Mouse (Mus musculus): ENCODE measurements around the gene Epb42.
"Not testable (repeated sequence)": the region's sequence is repeated elsewhere in the genome, so short reads cannot be mapped to it uniquely, and the experiment has no call there.

The Epb42 gene

GRCm38 (mm10) chr2:121036733-121037341 lies at the start of gene Epb42:
TSS of gene Epb42 (minus strand) at chr2:121037072.
- DNase-seq (ENCODE audit: low spot score in 2 of 2) = peak; percentile 79 to 80

GRCm38 (mm10) chr2:121085480-121086185 lies 48.8 kb upstream of the Epb42 start, which contains the start of gene Tgm5:
TSS of gene Tgm5 (minus strand) at chr2:121085841.
- DNase-seq (ENCODE audit: low spot score in 2 of 2) = no peak

GRCm38 (mm10) chr2:121082626-121083025 lies 45.8 kb upstream of the Epb42 start:
- no peak for DNase-seq (ENCODE audit: low spot score in 2 of 2)

DNA sequence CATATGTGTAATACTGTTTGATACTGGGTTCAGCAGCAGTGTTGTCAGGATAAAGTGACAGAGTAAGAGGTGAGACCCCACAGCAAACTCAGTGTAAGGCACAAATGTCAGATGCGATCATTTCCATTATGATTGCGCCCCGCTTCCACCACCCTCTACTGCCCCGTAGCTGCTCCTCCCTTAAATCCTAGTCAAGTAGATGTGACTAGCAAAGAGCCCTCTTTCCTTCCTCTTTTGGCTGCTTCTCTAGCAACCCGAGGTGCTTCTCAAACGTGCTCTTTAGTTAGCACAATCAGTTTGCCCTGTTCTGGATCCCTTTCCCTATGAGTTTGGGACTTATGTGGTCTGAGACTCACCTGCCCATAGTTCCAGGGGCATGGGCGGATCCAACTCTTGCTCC lies 37.9 kb upstream of the Epb42 start:
- DNase-seq (ENCODE audit: low spot score in 2 of 2) = no peak

GRCm38 (mm10) chr2:121071871-121072270 lies 35.0 kb upstream of the Epb42 start:
- DNase-seq (ENCODE audit: low spot score in 2 of 2) = no peak

DNA sequence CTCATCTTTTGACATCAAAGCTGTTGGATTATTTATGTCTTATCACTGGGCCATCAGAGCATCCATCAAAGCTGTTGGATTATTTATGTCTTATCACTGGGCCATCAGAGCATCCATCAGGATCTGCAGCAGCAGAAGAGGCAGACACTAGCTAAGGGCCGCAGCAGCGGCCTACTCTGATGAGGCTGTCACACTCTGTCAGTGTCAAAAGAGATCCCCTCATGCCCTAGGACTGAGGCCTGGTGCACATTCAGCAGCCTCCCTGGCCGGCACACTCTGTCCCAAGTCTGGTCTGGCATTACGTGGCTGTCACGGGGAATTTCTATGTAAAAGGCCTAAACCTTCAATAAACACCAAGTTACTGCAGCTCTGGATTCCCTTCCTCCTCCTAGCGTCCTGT lies 32.6 kb upstream of the Epb42 start:
- no peak for DNase-seq (ENCODE audit: low spot score in 2 of 2)

- DNase-seq (ENCODE audit: low spot score in 2 of 2) = no peak
Observed at GRCm38 (mm10) chr2:121067116-121067515, 30.2 kb upstream of the Epb42 start.

DNA sequence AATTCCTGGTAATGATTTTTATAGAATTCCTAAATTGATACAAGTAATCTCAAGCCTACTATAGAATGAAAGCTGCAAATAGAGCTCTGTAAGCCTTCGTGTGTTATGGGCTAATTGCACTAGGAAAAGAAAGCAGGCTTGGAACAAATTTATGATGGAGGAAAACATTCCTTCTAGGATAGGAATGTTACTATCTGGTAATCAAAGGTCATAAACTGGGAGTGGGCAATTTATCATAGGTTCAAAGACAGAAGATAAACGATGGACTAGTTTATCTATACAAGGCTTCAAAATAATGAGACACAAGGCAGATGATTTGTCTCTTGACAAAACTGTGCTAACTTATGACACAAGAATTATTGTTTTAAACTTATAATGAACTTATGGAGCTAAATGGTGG lies 24.4 kb upstream of the Epb42 start:
- DNase-seq (ENCODE audit: low spot score in 2 of 2) = no peak

GRCm38 (mm10) chr2:121057997-121058396 lies 21.1 kb upstream of the Epb42 start:
- no peak for DNase-seq (ENCODE audit: low spot score in 2 of 2)

DNA sequence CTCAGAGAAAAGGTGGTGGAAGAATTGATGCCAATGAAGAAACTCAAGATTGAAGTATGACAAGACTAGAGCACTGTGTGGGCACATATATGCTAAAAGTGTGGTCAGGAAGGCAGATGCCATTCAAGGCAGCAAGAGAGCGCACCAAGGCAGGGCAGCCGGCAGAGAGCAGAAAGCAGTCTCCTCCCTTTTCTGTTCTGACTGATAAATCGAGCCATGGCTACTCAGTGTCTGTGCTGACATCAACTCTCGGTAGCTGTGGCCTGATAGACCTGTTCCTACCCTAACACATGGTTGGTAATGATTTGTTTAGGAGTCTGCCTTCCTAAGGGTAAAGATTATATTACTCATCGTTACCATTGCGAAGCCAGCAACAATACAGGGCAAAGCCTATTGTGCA lies 19.0 kb upstream of the Epb42 start:
- peak in 1 of 2 experiments; percentile 55 for DNase-seq (ENCODE audit: low spot score in 2 of 2)

GRCm38 (mm10) chr2:121054060-121054459 lies 17.2 kb upstream of the Epb42 start:
- DNase-seq (ENCODE audit: low spot score in 2 of 2) = no peak

DNA sequence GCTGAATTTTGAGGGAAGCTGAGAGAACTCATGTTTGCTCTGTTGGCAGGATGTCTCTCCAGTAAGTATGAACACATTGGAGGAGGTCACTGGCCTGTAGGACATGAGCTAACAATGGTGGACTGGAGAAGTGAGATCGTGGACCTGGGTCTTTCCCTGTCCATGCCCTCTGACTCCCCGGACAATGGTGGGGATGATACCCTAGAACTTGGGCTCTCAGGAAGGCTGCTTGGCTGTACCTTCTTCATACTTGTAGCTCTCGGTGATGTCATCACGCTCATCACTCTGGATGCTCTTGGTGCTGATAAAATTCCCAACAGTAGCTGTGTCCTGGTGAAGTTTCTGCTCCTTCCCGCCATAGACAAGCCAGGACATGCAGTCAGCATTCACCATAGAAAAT lies 15.3 kb upstream of the Epb42 start:
- no peak for DNase-seq (ENCODE audit: low spot score in 2 of 2)

DNA sequence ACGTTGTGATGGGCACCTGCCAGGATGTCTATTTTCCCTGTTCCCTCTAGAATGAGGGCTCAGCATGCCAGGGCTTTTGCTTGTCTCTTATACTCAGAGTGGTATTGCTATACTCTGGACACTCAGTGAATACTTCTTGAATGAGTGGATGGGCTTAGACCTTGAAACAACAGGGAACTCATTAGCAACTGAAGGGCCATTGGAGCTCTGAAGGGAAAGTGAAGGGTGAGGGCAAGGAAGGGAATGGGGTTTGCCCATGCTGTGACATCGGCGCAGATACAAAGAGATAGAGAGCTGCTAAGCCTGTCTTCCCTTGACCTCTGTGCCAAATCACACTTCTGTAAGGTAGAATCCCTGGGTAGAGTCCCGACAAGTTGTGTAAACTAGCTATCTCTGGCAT lies 8.8 kb upstream of the Epb42 start:
- no peak for DNase-seq (ENCODE audit: low spot score in 2 of 2)

GRCm38 (mm10) chr2:121041098-121041497 lies 4.2 kb upstream of the Epb42 start:
- peak in 1 of 2 experiments; percentile 49 for DNase-seq (ENCODE audit: low spot score in 2 of 2)

- no peak for DNase-seq (ENCODE audit: low spot score in 2 of 2)
Observed at GRCm38 (mm10) chr2:121039382-121039781, 2.5 kb upstream of the Epb42 start.

DNA sequence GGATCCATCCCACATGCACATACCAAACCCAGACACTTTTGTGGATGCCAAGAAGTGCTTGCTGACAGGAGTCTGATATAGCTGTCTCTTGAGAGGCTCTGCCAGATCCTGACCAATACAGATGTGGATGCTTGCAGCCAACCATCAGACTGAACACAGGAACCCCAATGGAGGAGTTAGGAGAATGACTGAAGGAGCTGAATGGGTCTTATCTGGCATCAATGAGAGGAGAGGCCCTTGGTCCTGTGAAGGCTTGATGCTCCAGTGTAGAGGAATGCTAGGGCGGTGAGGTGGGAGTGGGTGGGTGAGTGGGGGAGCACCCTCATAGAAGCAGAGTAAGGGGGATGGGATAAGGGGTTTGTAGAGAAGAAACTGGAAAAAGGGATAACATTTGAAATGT lies 2.0 kb upstream of the Epb42 start:
- not testable (repeated sequence) for DNase-seq (ENCODE audit: low spot score in 2 of 2)

DNA sequence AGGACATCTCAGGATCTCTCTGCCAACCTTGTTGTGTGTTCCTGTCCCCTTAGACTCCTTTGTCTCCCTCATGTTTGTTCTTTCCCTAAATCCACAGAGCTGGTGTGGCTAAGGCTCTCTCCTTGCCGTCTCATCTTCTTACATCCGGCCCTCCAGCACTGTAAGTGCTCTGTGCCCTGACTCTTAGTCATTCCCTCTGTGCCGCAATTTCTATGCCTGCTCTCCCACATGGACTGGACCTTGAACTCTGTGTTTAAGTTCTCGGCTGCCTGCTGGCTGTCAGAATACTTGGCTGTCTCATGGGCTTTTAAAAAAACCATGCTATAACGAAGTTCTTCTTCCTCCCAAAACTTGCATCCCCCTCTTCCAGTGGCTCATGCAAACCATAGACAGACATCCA lies 14.0 kb downstream of the Epb42 start:
- no peak for DNase-seq (ENCODE audit: low spot score in 2 of 2)

- no peak for DNase-seq (ENCODE audit: low spot score in 2 of 2)
Observed at GRCm38 (mm10) chr2:121017151-121017550, 19.7 kb downstream of the Epb42 start.

- DNase-seq (ENCODE audit: low spot score in 2 of 2) = no peak
Observed at GRCm38 (mm10) chr2:121016226-121016625, 20.6 kb downstream of the Epb42 start.

- no peak for DNase-seq (ENCODE audit: low spot score in 2 of 2)
Observed at GRCm38 (mm10) chr2:121015507-121015906, 21.4 kb downstream of the Epb42 start.

GRCm38 (mm10) chr2:121012676-121013075 lies 24.2 kb downstream of the Epb42 start:
- DNase-seq (ENCODE audit: low spot score in 2 of 2) = peak in 1 of 2 experiments; percentile 51

GRCm38 (mm10) chr2:121009071-121009677 lies 27.7 kb downstream of the Epb42 start:
- DNase-seq (ENCODE audit: low spot score in 2 of 2) = peak in 1 of 2 experiments; percentile 53

DNA sequence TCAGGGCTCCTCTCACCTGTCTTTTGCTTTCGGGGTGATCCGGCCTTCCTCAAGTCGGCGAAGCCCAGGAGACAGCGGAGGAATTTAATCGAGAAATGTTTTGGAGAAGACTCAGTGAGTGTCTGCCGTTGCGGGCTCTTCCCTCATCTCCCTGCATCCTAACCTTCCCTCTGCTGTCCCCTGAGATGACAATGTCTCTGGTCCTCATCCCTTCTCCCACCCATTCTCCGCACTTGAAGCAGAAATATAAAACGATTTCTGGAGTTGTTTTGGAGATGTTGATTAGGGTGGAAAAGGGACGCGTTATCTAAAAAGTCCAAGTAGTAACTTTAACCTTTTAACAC lies 28.2 kb downstream of the Epb42 start:
- no peak for DNase-seq (ENCODE audit: low spot score in 2 of 2)
